Mouse (Mus musculus) 416B (cell line): ENCODE measurements at regions not wholly inside any gene's neighbourhood (a gene's known extent, or its start where the extent isn't known, plus 50 kb on each side); places are given as distances from the start of the nearest gene placed in this dataset.

Source experiments
- DNase-seq: peaks from one replicate; pipeline ENCODE4 v3.0.0; 2011; ENCODE audit warnings: low read depth

- no peak for DNase-seq
Observed at GRCm38 (mm10) chr5:7782235-7782634, 178.0 kb upstream of the Steap4 start.

GRCm38 (mm10) chr5:7788406-7788805 is 171.9 kb upstream of the Steap4 start:
- DNase-seq = no peak

GRCm38 (mm10) chr5:7789126-7789525 is 171.1 kb upstream of the Steap4 start:
- DNase-seq = no peak

GRCm38 (mm10) chr5:7820592-7820991 is 139.7 kb upstream of the Steap4 start:
- DNase-seq = peak; percentile 22

- no peak for DNase-seq
Observed at GRCm38 (mm10) chr5:7821700-7822099, 138.6 kb upstream of the Steap4 start.

GRCm38 (mm10) chr5:7829618-7830017 is 130.6 kb upstream of the Steap4 start:
- DNase-seq = no peak

- no peak for DNase-seq
Observed at GRCm38 (mm10) chr5:7833812-7834211, 126.4 kb upstream of the Steap4 start.

GRCm38 (mm10) chr5:7863047-7863446 is 97.2 kb upstream of the Steap4 start:
- DNase-seq = no peak

GRCm38 (mm10) chr5:7866041-7866641 is 94.1 kb upstream of the Steap4 start:
- no peak for DNase-seq

GRCm38 (mm10) chr5:7899537-7899936 is 60.7 kb upstream of the Steap4 start:
- DNase-seq = no peak
